Mouse (Mus musculus) neural tube, embryonic 12.5 days (tissue): Measurements from ENCODE around the gene Iqgap3. TPM values are rescaled to one million over a fixed set of nuclear protein-coding genes. Genes with fewer than 3 reads are reported as not detected.

Experiments
- ATAC-seq: fragments of 200-750 bp; cut with Nextera tagmentation; 2 replicates; pipeline ENCODE4 v1.8.0; 2017; ENCODE audit warnings: low read depth, mild to moderate bottlenecking, moderate TSS enrichment, moderate library complexity; ENCODE audit not compliant: low FRiP score
- H3K27ac ChIP-seq: fragments of 300-500 bp; sonication (generic); 2 replicates; pipeline ENCODE4 v1.5.1; 2016
- H3K27me3 ChIP-seq: fragments of 300-500 bp; sonication (generic); replicated peaks from 2 replicates; pipeline ENCODE4 v1.6.1; 2016; ENCODE audit warnings: mild to moderate bottlenecking
- H3K36me3 ChIP-seq: fragments of 300-500 bp; sonication (generic); 2 replicates; pipeline ENCODE4 v1.6.1; 2016; ENCODE audit warnings: mild to moderate bottlenecking
- H3K4me1 ChIP-seq: fragments of 300-500 bp; sonication (generic); 2 replicates; pipeline ENCODE4 v1.6.1; 2016
- H3K4me2 ChIP-seq: fragments of 300-500 bp; sonication (generic); replicated peaks from 2 replicates; pipeline ENCODE4 v1.6.1; 2016; ENCODE audit warnings: mild to moderate bottlenecking
- H3K4me3 ChIP-seq: fragments of 300-500 bp; sonication (generic); 2 replicates; pipeline ENCODE4 v1.5.1; 2016
- H3K9ac ChIP-seq: fragments of 300-500 bp; sonication (generic); 2 replicates; pipeline ENCODE4 v1.6.1; 2016; ENCODE audit warnings: mild to moderate bottlenecking
- H3K9me3 ChIP-seq: fragments of 300-500 bp; sonication (generic); 2 replicates; pipeline ENCODE4 v1.6.1; 2016; ENCODE audit warnings: mild to moderate bottlenecking
- WGBS: fragments of 180-500 bp; shearing (Covaris S2); methylation state at CpG from one replicate; pipeline ENCODE4 v1.1.7; 2016; 5-methylcytosine and 5-hydroxymethylcytosine counted together
- polyA plus RNA-seq: library from polyadenylated mRNA; unstranded; fragments of >200 nt; fragmentation: Nextera tagmentation; extraction: Ambion mirVana; gene quantifications from 2 replicates; pipeline ENCODE4 v1.2.1, GENCODE M21; 2016

Gene Iqgap3
- polyA plus RNA-seq: 14.1 and 14.3 TPM in 2 replicates

- Histone ChIP-seq H3K9ac (peak within 1 kb of the TSS; percentile 55), H3K4me1 (peaks cover 13% of the 10 kb centered on the region), H3K27me3 (no peaks in the 10 kb centered on the region), H3K4me3 (peak within 1 kb of the TSS; percentile 63), H3K27ac (no peak within 1 kb of the TSS), H3K9me3 (no peaks in the 10 kb centered on the region), H3K4me2 (peak within 1 kb of the TSS; percentile 91), H3K36me3 (peaks cover 5% of the 10 kb centered on the region)
- peak; percentile 88 for ATAC-seq
- WGBS: 21% methylated on average over 33 of the region's 33 CpGs
Observed at GRCm38 (mm10) chr3:88081345-88082223, at the start of gene Iqgap3. TSS of gene Iqgap3 (plus strand) at chr3:88081971.

DNA sequence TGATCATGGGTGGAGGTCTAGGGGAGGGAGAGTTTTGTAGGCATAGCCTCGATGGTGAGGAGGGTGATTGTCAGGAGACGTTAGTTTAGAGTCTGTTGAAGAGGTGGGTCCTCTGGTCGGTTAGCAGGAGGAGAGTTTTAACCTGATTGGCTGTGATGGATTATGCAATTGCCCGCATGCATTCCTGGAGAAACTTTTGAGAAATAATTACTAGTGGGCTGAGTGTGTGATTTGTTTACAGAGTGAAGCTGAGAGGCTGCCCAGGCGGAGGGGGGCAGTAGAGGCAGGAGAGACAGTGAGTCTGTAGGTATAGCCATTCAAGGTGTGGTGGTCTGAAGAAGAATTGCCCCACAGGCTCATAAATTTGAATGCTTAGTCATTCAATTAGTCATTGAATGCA is 48.3 kb upstream of the Iqgap3 start:
- Histone ChIP-seq H3K9ac (no peak overlapping the region), H3K9me3 (no peaks in the 10 kb centered on the region), H3K4me2 (no peak overlapping the region), H3K4me1 (no peaks in the 10 kb centered on the region), H3K36me3 (no peaks in the 10 kb centered on the region), H3K27me3 (peaks cover 16% of the 10 kb centered on the region), H3K27ac (no peak overlapping the region), H3K4me3 (no peak overlapping the region)
- no peak for ATAC-seq
- 80% methylated on average over 5 of the region's 5 CpGs for whole genome bisulfite sequencing

GRCm38 (mm10) chr3:88035561-88036293 is 46.0 kb upstream of the Iqgap3 start:
- Histone ChIP-seq H3K4me3 (no peak overlapping the region), H3K9me3 (no peaks in the 10 kb centered on the region), H3K27ac (no peak overlapping the region), H3K27me3 (peaks cover 13% of the 10 kb centered on the region; the same call in 1 of the 2 replicates), H3K9ac (no peak overlapping the region), H3K36me3 (no peaks in the 10 kb centered on the region), H3K4me1 (no peaks in the 10 kb centered on the region), H3K4me2 (no peak overlapping the region)
- no peak for ATAC-seq
- 66% methylated on average over 1 of the region's 1 CpGs for WGBS

DNA sequence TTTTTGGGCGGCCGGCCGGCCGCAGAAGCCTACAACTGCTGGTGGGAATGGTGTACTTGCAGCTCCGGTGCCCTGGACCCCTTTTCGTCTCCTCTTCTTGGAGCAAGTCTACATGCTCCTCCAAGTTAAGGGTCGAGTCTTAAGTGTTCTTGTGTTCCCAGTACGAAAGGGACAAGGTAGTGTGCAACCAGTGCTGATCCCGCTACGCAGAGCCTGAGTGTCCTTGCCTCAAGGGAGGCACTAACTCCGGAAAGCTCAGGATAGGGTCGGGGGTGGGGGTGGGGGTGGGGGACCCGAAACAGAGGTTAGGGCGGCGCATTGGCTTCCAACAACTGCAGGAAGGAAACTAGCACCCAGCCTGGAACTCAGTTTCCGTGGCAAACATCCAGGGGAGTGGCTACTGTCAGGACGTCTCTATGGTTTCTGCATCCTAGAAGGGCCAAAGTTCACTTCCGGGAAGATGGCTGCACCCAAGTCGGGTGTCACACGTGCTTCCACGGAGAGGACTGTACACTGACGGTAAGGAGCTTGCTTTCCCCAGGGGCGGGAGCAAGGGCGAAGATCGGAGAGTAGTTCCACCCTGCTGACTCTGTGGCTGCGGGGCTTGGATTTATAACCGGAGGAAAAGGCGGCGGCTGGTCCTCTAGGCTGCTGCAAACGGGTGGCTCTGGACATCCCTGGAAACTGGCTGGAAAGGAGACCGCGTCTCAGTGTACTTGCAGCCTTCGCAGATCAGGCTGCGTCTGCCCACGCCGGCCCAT is 38.9 kb upstream of the Iqgap3 start, which contains the start of gene Gpatch4:
Gene Gpatch4, plus strand, starts transcription at position 448 of the 761 bp plus-strand sequence.
- Histone ChIP-seq H3K36me3 (no peaks in the 10 kb centered on the region), H3K4me1 (peaks cover 10% of the 10 kb centered on the region), H3K9me3 (no peaks in the 10 kb centered on the region), H3K4me3 (peak within 1 kb of the TSS; percentile 69), H3K4me2 (peak within 1 kb of the TSS; percentile 65), H3K27me3 (peaks cover 9% of the 10 kb centered on the region; the same call in 1 of the 2 replicates), H3K27ac (no peak within 1 kb of the TSS), H3K9ac (peak within 1 kb of the TSS; percentile 51)
- ATAC-seq: peak; percentile 83
- WGBS: 12% methylated on average over 36 of the region's 36 CpGs

- no peak overlapping the region for H3K4me3 ChIP-seq
- no peak overlapping the region for H3K9ac ChIP-seq
- ATAC-seq: no peak
- H3K4me1 ChIP-seq: no peaks in the 10 kb centered on the region
- no peak overlapping the region for H3K4me2 ChIP-seq
- no peak overlapping the region for H3K27ac ChIP-seq
- WGBS: 91% methylated on average over 3 of the region's 3 CpGs
- H3K9me3 ChIP-seq: no peaks in the 10 kb centered on the region
- peaks cover 37% of the 10 kb centered on the region for H3K36me3 ChIP-seq
- H3K27me3 ChIP-seq: no peaks in the 10 kb centered on the region
Observed at GRCm38 (mm10) chr3:88049532-88049931, 32.2 kb upstream of the Iqgap3 start.

- peak overlapping the region; percentile 95; the same call in 1 of the 2 replicates for H3K4me3 ChIP-seq
- H3K36me3 ChIP-seq: peaks cover 43% of the 10 kb centered on the region
- peak overlapping the region; percentile 92 for H3K9ac ChIP-seq
- H3K27ac ChIP-seq: no peak overlapping the region
- no peaks in the 10 kb centered on the region for H3K9me3 ChIP-seq
- ATAC-seq: no peak
- no peaks in the 10 kb centered on the region for H3K27me3 ChIP-seq
- WGBS: 84% methylated on average over 6 of the region's 6 CpGs
- peaks cover 12% of the 10 kb centered on the region for H3K4me1 ChIP-seq
- peak overlapping the region; percentile 93 for H3K4me2 ChIP-seq
Observed at GRCm38 (mm10) chr3:88057030-88057429, 24.7 kb upstream of the Iqgap3 start.

- no peaks in the 10 kb centered on the region for H3K27me3 ChIP-seq
- ATAC-seq: peak; percentile 90
- H3K36me3 ChIP-seq: peaks cover 34% of the 10 kb centered on the region
- H3K4me3 ChIP-seq: peak within 1 kb of the TSS; percentile 95
- peak within 1 kb of the TSS; percentile 92 for H3K9ac ChIP-seq
- peak within 1 kb of the TSS; percentile 37; the same call in 1 of the 2 replicates for H3K27ac ChIP-seq
- no peaks in the 10 kb centered on the region for H3K9me3 ChIP-seq
- peak within 1 kb of the TSS; percentile 93 for H3K4me2 ChIP-seq
- under 1% methylated on average over 60 of the region's 60 CpGs for WGBS
- peaks cover 12% of the 10 kb centered on the region for H3K4me1 ChIP-seq
Observed at GRCm38 (mm10) chr3:88057902-88058696, 23.7 kb upstream of the Iqgap3 start, which contains the start of gene Naxe. TSS of gene Naxe (minus strand) at chr3:88058495.

GRCm38 (mm10) chr3:88068386-88068785 is 13.4 kb upstream of the Iqgap3 start:
- H3K27ac ChIP-seq: no peak overlapping the region
- no peaks in the 10 kb centered on the region for H3K36me3 ChIP-seq
- H3K27me3 ChIP-seq: no peaks in the 10 kb centered on the region; the same call in 1 of the 2 replicates
- H3K4me1 ChIP-seq: no peaks in the 10 kb centered on the region
- ATAC-seq: no peak
- WGBS: 58% methylated on average over 2 of the region's 2 CpGs
- H3K4me3 ChIP-seq: no peak overlapping the region
- no peak overlapping the region for H3K4me2 ChIP-seq
- no peak overlapping the region for H3K9ac ChIP-seq
- no peaks in the 10 kb centered on the region for H3K9me3 ChIP-seq

DNA sequence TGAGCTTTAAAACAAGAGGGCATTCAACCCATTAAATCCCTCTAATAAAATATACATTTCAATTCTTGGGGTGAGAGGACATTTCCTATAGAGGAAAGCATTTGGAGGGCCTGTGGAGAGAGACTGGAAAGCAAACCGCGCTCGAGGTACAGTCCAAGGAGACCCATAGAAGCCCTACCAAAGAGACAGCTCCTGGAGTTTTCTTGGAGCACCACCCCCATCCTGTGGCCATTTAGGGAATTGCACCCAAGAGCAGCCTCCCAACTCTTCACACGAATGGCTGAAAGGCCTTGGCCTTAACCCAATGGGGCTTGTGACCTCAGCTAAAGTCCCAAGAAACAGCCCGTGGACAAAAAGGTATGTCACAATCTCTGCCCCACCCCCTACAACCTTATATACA is 10.0 kb upstream of the Iqgap3 start:
- ATAC-seq: peak; percentile 68
- WGBS: 4% methylated on average over 5 of the region's 5 CpGs
- H3K27me3 ChIP-seq: no peaks in the 10 kb centered on the region; the same call in 1 of the 2 replicates
- no peaks in the 10 kb centered on the region for H3K4me1 ChIP-seq
- no peak overlapping the region for H3K27ac ChIP-seq
- no peak overlapping the region for H3K4me3 ChIP-seq
- H3K4me2 ChIP-seq: no peak overlapping the region
- H3K9me3 ChIP-seq: no peaks in the 10 kb centered on the region
- 0 out of 2 replicates have a peak overlapping the region, but pooled peaks have one; percentile 2 for H3K9ac ChIP-seq
- H3K36me3 ChIP-seq: no peaks in the 10 kb centered on the region

DNA sequence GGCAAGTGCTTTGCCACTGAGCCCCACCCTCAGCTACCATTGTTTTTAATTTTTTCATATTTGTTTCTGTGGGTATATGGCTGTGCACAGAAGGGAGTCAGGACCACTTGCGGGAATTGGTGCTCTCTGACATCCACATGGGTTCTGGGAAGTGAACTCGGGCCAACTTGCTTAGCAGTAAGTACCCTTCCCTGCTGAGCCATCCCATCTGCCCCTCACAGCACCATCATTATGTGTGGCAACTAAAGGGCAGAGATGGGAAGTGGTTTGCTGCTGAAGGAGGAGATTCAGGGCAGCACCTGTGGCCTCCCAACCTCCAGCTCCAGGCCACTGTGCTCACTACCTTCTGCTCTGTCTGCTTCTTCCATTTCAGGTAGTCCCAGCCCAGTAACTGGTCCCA is 8.1 kb upstream of the Iqgap3 start:
- no peak overlapping the region for H3K4me3 ChIP-seq
- no peak overlapping the region for H3K9ac ChIP-seq
- H3K27me3 ChIP-seq: no peaks in the 10 kb centered on the region; the same call in 1 of the 2 replicates
- no peaks in the 10 kb centered on the region for H3K4me1 ChIP-seq
- ATAC-seq: no peak
- H3K36me3 ChIP-seq: no peaks in the 10 kb centered on the region
- no peak overlapping the region for H3K27ac ChIP-seq
- 64% methylated on average over 2 of the region's 2 CpGs for WGBS
- H3K9me3 ChIP-seq: no peaks in the 10 kb centered on the region
- no peak overlapping the region for H3K4me2 ChIP-seq

DNA sequence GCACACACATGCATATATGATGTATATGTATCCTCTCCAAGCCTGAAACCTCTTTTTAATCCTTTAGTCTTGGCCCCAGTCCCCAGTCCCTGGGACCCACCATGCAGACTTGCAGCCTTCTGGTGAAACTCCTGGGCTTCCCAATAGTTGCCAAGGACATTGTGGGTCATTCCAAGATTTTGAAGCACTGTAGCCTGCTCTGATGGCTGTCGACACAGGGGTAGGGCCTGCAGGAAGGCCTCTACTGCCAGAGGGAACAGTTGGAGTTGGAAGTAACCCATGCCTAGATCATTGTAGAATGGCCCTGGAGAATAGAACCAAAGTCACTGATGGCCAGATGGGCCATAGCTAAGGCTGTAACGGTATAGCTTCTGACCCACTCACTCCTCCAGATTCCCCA is 7.4 kb upstream of the Iqgap3 start:
- WGBS: 71% methylated on average over 2 of the region's 2 CpGs
- H3K4me2 ChIP-seq: no peak overlapping the region
- H3K4me1 ChIP-seq: no peaks in the 10 kb centered on the region
- no peak overlapping the region for H3K27ac ChIP-seq
- no peak for ATAC-seq
- H3K9ac ChIP-seq: no peak overlapping the region
- H3K9me3 ChIP-seq: no peaks in the 10 kb centered on the region
- H3K4me3 ChIP-seq: no peak overlapping the region
- no peaks in the 10 kb centered on the region for H3K36me3 ChIP-seq
- H3K27me3 ChIP-seq: no peaks in the 10 kb centered on the region; the same call in 1 of the 2 replicates
